Mouse (Mus musculus) limb, embryonic 14.5 days (tissue): ENCODE measurements at regions not wholly inside any gene's neighbourhood (a gene's known extent, or its start where the extent isn't known, plus 50 kb on each side); places are given as distances from the start of the nearest gene placed in this dataset.
A peak's percentile ranks its signal among the peaks of the same experiment; 100 is the strongest.

Experiments used
- ATAC-seq: fragments of 200-750 bp; cut with Nextera tagmentation; 2 replicates; pipeline ENCODE4 v1.8.0; 2017; ENCODE audit warnings: low read depth, moderate number of reproducible peaks, moderate TSS enrichment; ENCODE audit not compliant: low FRiP score
- DNase-seq: peaks from one replicate; pipeline ENCODE4 v3.0.0-alpha.2; 2015; ENCODE audit warnings: low spot score
- H3K27ac ChIP-seq: fragments of 300-500 bp; sonication (generic); replicated peaks from 2 replicates; pipeline ENCODE4 v1.5.1; 2014; ENCODE audit warnings: low read depth, mild to moderate bottlenecking, low read length, moderate library complexity, mixed read lengths
- H3K27me3 ChIP-seq: fragments of 300-500 bp; sonication (generic); 2 replicates; pipeline ENCODE4 v1.6.1; 2014; ENCODE audit warnings: low read length, mixed read lengths; ENCODE audit not compliant: control insufficient read depth, insufficient read depth
- H3K36me3 ChIP-seq: fragments of 300-500 bp; sonication (generic); 2 replicates; pipeline ENCODE4 v1.6.1; 2014; ENCODE audit warnings: mild to moderate bottlenecking, low read length, moderate library complexity, mixed read lengths; ENCODE audit not compliant: control insufficient read depth, insufficient read depth
- H3K4me1 ChIP-seq: fragments of 300-500 bp; sonication (generic); 2 replicates; pipeline ENCODE4 v1.6.1; 2014; ENCODE audit warnings: antibody characterized with exemption, low read length, mixed read lengths; ENCODE audit not compliant: control insufficient read depth, insufficient read depth
- H3K4me2 ChIP-seq: fragments of 300-500 bp; sonication (generic); replicated peaks from 2 replicates; pipeline ENCODE4 v1.6.1; 2014; ENCODE audit warnings: low read depth, mild to moderate bottlenecking, low read length, moderate library complexity; ENCODE audit not compliant: severe bottlenecking
- H3K4me3 ChIP-seq: fragments of 300-500 bp; sonication (generic); replicated peaks from 2 replicates; pipeline ENCODE4 v1.5.1; 2014; ENCODE audit warnings: low read length
- H3K9ac ChIP-seq: fragments of 300-500 bp; sonication (generic); 2 replicates; pipeline ENCODE4 v1.6.1; 2014; ENCODE audit warnings: mild to moderate bottlenecking, low read depth, low read length, moderate library complexity; ENCODE audit not compliant: severe bottlenecking
- H3K9me3 ChIP-seq: fragments of 300-500 bp; sonication (generic); 2 replicates; pipeline ENCODE4 v1.6.1; 2016; ENCODE audit warnings: low read length; ENCODE audit not compliant: control insufficient read depth
- POLR2A ChIP-seq: fragments of 200-500 bp; IDR thresholded peaks from 2 replicates; pipeline ENCODE4 v1.8.0; 2012; ENCODE audit warnings: inconsistent platforms, mild to moderate bottlenecking, moderate library complexity, borderline replicate concordance; ENCODE audit not compliant: insufficient read depth, insufficient read length; ENCODE audit errors: extremely low read depth
- WGBS: fragments of 180-500 bp; shearing (Covaris S2); extraction: QIAGEN DNeasy Blood & Tissue Kit; methylation state at CpG from one replicate; pipeline ENCODE4 v1.1.7; 2014; 5-methylcytosine and 5-hydroxymethylcytosine counted together

GRCm38 (mm10) chr11:93808431-93808830 lies 77.1 kb downstream of the Utp18 start:
- Histone ChIP-seq H3K4me1 (no peaks in the 10 kb centered on the region), H3K4me2 (no peak overlapping the region), H3K4me3 (no peak overlapping the region), H3K9ac (no peak overlapping the region), H3K27me3 (no peaks in the 10 kb centered on the region), H3K9me3 (no peaks in the 10 kb centered on the region), H3K27ac (no peak overlapping the region), H3K36me3 (no peaks in the 10 kb centered on the region)
- no peak for TF ChIP-seq POLR2A
- 86% methylated on average over 12 of the region's 12 CpGs for WGBS
- no peak for ATAC-seq
- DNase-seq = no peak

GRCm38 (mm10) chr11:93807205-93807604 lies 78.4 kb downstream of the Utp18 start:
- no peaks in the 10 kb centered on the region for H3K27me3 ChIP-seq
- no peaks in the 10 kb centered on the region for H3K9me3 ChIP-seq
- TF ChIP-seq POLR2A = no peak
- ATAC-seq (no peak), DNase-seq (no peak)
- no peaks in the 10 kb centered on the region for H3K4me1 ChIP-seq
- H3K4me3 ChIP-seq = no peak overlapping the region
- WGBS = 83% methylated on average over 2 of the region's 2 CpGs
- no peak overlapping the region for H3K27ac ChIP-seq
- no peaks in the 10 kb centered on the region for H3K36me3 ChIP-seq
- H3K4me2 ChIP-seq = no peak overlapping the region
- H3K9ac ChIP-seq = no peak overlapping the region

- Histone ChIP-seq H3K9ac (no peak overlapping the region), H3K36me3 (no peaks in the 10 kb centered on the region), H3K27ac (no peak overlapping the region), H3K4me2 (no peak overlapping the region), H3K4me3 (no peak overlapping the region), H3K4me1 (no peaks in the 10 kb centered on the region), H3K27me3 (no peaks in the 10 kb centered on the region), H3K9me3 (no peaks in the 10 kb centered on the region)
- no peak for ATAC-seq
- no peak for DNase-seq
- TF ChIP-seq POLR2A = no peak
- WGBS = 68% methylated on average over 5 of the region's 5 CpGs
Measured at GRCm38 (mm10) chr11:93771143-93771940, 114.2 kb downstream of the Utp18 start.

- Histone ChIP-seq H3K27me3 (no peaks in the 10 kb centered on the region), H3K36me3 (no peaks in the 10 kb centered on the region), H3K4me3 (no peak overlapping the region), H3K9me3 (no peaks in the 10 kb centered on the region), H3K4me2 (no peak overlapping the region), H3K4me1 (0 out of 2 replicates have a peak, but pooled peaks cover 3% of the 10 kb centered on the region), H3K9ac (no peak overlapping the region), H3K27ac (no peak overlapping the region)
- WGBS = 93% methylated on average over 4 of the region's 4 CpGs
- no peak for TF ChIP-seq POLR2A
- no peak for ATAC-seq
- no peak for DNase-seq
Measured at GRCm38 (mm10) chr11:93765961-93766360, 119.6 kb downstream of the Utp18 start.

- Histone ChIP-seq H3K27me3 (no peaks in the 10 kb centered on the region), H3K36me3 (no peaks in the 10 kb centered on the region), H3K27ac (no peak overlapping the region), H3K9ac (no peak overlapping the region), H3K4me2 (peak overlapping the region; percentile 40), H3K4me1 (0 out of 2 replicates have a peak, but pooled peaks cover 3% of the 10 kb centered on the region), H3K9me3 (no peaks in the 10 kb centered on the region), H3K4me3 (no peak overlapping the region)
- peak; percentile 75 for ATAC-seq
- peak; percentile 58 for DNase-seq
- no peak for TF ChIP-seq POLR2A
- WGBS = 13% methylated on average over 18 of the region's 18 CpGs
Measured at GRCm38 (mm10) chr11:93762832-93763530, 122.6 kb downstream of the Utp18 start.
